Mouse (Mus musculus) heart, postnatal 0 days (tissue): Measurements from ENCODE around the gene Stk26.

Source experiments
- CTCF ChIP-seq: IDR thresholded peaks from 2 replicates; pipeline ENCODE4 v1.5.1; 2016; ENCODE audit warnings: antibody characterized with exemption, control low read depth, low read depth
- EP300 ChIP-seq: IDR thresholded peaks from 2 replicates; pipeline ENCODE4 v1.6.1; 2016; ENCODE audit warnings: antibody characterized with exemption, low read depth

DNA sequence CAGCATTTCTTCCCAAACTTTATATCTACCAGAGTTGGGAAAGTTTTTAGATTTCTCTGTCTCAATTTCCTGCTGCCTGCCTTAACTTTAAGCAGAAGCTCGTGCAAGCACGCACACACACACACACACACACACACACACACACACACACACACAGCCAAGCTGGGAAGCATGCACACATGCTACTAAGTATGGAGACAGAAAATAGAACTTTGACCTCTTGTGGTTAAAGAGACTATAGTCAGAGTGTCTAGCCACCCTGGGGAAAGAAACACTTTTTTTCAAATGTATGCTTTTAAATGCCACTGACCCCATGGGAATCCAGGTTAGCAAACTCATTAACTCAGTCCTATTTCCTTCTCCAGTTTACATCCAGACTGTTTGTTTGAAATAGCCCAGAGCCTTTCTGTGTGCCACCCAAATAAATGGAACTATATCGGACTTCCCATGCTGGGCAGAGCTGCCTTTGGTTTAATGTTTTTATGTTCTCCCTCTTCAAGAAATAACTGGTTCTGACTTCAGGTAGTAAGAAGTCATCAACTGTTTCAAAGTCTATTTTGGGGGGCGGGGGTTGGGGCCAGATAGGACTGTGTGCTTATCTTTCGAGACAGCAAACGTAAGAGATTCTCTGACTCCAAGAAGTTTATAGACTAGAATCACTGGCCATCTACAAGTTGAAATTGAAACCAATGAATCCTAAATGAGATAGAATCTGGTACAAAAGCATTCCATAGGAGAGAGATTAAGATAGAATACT, 9.8 kb downstream of the Stk26 start:
- TF ChIP-seq CTCF (no peak), EP300 (no peak)
